Mouse (Mus musculus): ENCODE data around the gene Olfr497. TPM values are rescaled to one million over a fixed set of nuclear protein-coding genes. Genes with fewer than 3 reads are reported as not detected.

The Olfr497 gene
- not detected in 2 replicates for polyA plus RNA-seq (2015; fragmentation: Nextera tagmentation; extraction: Ambion mirVana)

- Histone ChIP-seq H3K4me3 (replicated peaks) (no peak within 1 kb of the TSS), H3K4me2 (no peak within 1 kb of the TSS), H3K27me3 (replicated peaks) (no peaks in the 10 kb centered on the region), H3K36me3 (no peaks in the 10 kb centered on the region), H3K9ac (replicated peaks) (no peak within 1 kb of the TSS), H3K4me1 (no peaks in the 10 kb centered on the region), H3K9me3 (replicated peaks) (no peaks in the 10 kb centered on the region), H3K27ac (replicated peaks) (no peak within 1 kb of the TSS)
- ATAC-seq (ENCODE audit: low FRiP score): no peak
- WGBS: 89% methylated on average over 2 of the region's 2 CpGs
These were observed at the start of gene Olfr497 for GRCm38 (mm10) chr7:108420121-108420520. Gene Olfr497 (plus strand): TSS chr7:108420421.

- no peaks in the 10 kb centered on the region for H3K4me1 ChIP-seq
- H3K9me3 ChIP-seq (replicated peaks): no peaks in the 10 kb centered on the region
- no peak within 1 kb of the TSS for H3K9ac ChIP-seq (replicated peaks)
- H3K4me3 ChIP-seq (replicated peaks): no peak within 1 kb of the TSS
- H3K4me2 ChIP-seq: no peak within 1 kb of the TSS
- H3K27ac ChIP-seq (replicated peaks): no peak within 1 kb of the TSS
- 78% methylated on average over 1 of the region's 1 CpGs for WGBS
- ATAC-seq (ENCODE audit: low FRiP score): no peak
- H3K36me3 ChIP-seq: no peaks in the 10 kb centered on the region
- H3K27me3 ChIP-seq (replicated peaks): no peaks in the 10 kb centered on the region
These were observed 27.4 kb upstream of the Olfr497 start, which contains the start of gene Olfr495 for GRCm38 (mm10) chr7:108392867-108393266. Gene Olfr495 (plus strand): TSS chr7:108393167.

DNA sequence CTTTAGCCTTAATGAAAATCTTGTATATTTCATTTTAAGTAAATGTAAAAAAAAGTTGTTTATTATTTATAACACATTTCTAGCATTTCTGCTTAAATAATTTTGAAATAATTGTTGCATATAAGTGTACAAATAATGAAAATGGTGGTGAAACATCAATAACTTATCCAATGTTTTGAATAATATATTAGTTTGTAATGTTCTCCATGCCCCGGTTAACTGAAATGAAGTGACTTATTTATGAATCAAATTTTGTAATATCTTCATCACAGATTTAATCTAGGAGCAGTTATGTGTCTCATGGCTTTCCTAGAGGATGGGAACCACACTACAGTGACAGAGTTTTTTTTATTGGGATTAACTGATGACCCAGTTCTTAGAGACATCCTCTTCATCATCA lies 44.8 kb downstream of the Olfr497 start, which contains the start of gene Olfr498:
Gene Olfr498, plus strand, starts transcription at position 301 of the 400 bp plus-strand sequence.
- Histone ChIP-seq H3K27ac (replicated peaks) (no peak within 1 kb of the TSS), H3K27me3 (replicated peaks) (no peaks in the 10 kb centered on the region)
- 94% methylated on average over 1 of the region's 1 CpGs for WGBS

More for the DNA sequence above, 44.8 kb downstream of the Olfr497 start, which contains the start of gene Olfr498:
- Histone ChIP-seq H3K9me3 (replicated peaks) (no peaks in the 10 kb centered on the region), H3K4me1 (no peaks in the 10 kb centered on the region), H3K36me3 (no peaks in the 10 kb centered on the region), H3K4me3 (replicated peaks) (no peak within 1 kb of the TSS), H3K4me2 (no peak within 1 kb of the TSS), H3K9ac (replicated peaks) (no peak within 1 kb of the TSS)
- ATAC-seq (ENCODE audit: low FRiP score): no peak

Other genes starting within 250 kb of the Olfr497 start
- gene Olfr486, start 247.7 kb upstream of the Olfr497 start, polyA plus RNA-seq (2015; fragmentation: Nextera tagmentation; extraction: Ambion mirVana): not detected in 2 replicates
- gene Olfr487, start 205.8 kb upstream of the Olfr497 start, polyA plus RNA-seq (2015; fragmentation: Nextera tagmentation; extraction: Ambion mirVana): not detected in 2 replicates
- gene Olfr488, start 162.1 kb upstream of the Olfr497 start, polyA plus RNA-seq (2015; fragmentation: Nextera tagmentation; extraction: Ambion mirVana): not detected in 2 replicates
- gene Olfr490, start 131.5 kb upstream of the Olfr497 start, polyA plus RNA-seq (2015; fragmentation: Nextera tagmentation; extraction: Ambion mirVana): not detected in 2 replicates
- not detected in 2 replicates for gene Olfr491, start 107.0 kb upstream of the Olfr497 start, polyA plus RNA-seq (2015; fragmentation: Nextera tagmentation; extraction: Ambion mirVana)
- not detected in 2 replicates for gene Olfr492, start 96.7 kb upstream of the Olfr497 start, polyA plus RNA-seq (2015; fragmentation: Nextera tagmentation; extraction: Ambion mirVana)
- not detected in 2 replicates for gene Olfr493, start 73.4 kb upstream of the Olfr497 start, polyA plus RNA-seq (2015; fragmentation: Nextera tagmentation; extraction: Ambion mirVana)
- gene Olfr494, start 55.1 kb upstream of the Olfr497 start, polyA plus RNA-seq (2015; fragmentation: Nextera tagmentation; extraction: Ambion mirVana): not detected in 2 replicates
- not detected in 2 replicates for gene Olfr495, start 27.3 kb upstream of the Olfr497 start, polyA plus RNA-seq (2015; fragmentation: Nextera tagmentation; extraction: Ambion mirVana)
- not detected in 2 replicates for gene Olfr498, start 44.9 kb downstream of the Olfr497 start, polyA plus RNA-seq (2015; fragmentation: Nextera tagmentation; extraction: Ambion mirVana)
- not detected in 2 replicates for gene Olfr502, start 104.6 kb downstream of the Olfr497 start, polyA plus RNA-seq (2015; fragmentation: Nextera tagmentation; extraction: Ambion mirVana)
- gene Olfr503, start 124.1 kb downstream of the Olfr497 start, polyA plus RNA-seq (2015; fragmentation: Nextera tagmentation; extraction: Ambion mirVana): not detected in 2 replicates
- not detected in 2 replicates for gene Olfr504, start 145.4 kb downstream of the Olfr497 start, polyA plus RNA-seq (2015; fragmentation: Nextera tagmentation; extraction: Ambion mirVana)
- not detected in 2 replicates for gene Olfr506, start 190.4 kb downstream of the Olfr497 start, polyA plus RNA-seq (2015; fragmentation: Nextera tagmentation; extraction: Ambion mirVana)
- gene Olfr507, start 201.4 kb downstream of the Olfr497 start, polyA plus RNA-seq (2015; fragmentation: Nextera tagmentation; extraction: Ambion mirVana): not detected in 2 replicates
- not detected in 2 replicates for gene Olfr508, start 209.6 kb downstream of the Olfr497 start, polyA plus RNA-seq (2015; fragmentation: Nextera tagmentation; extraction: Ambion mirVana)
- gene Olfr509, start 231.5 kb downstream of the Olfr497 start, polyA plus RNA-seq (2015; fragmentation: Nextera tagmentation; extraction: Ambion mirVana): 0.06 TPM in 1 of 2 replicates, not detected in the other
- gene Olfr510, start 246.0 kb downstream of the Olfr497 start, polyA plus RNA-seq (2015; fragmentation: Nextera tagmentation; extraction: Ambion mirVana): not detected in 2 replicates